Mouse (Mus musculus) spleen, adult 2 months (tissue): ENCODE measurements at regions not wholly inside any gene's neighbourhood (a gene's known extent, or its start where the extent isn't known, plus 50 kb on each side); places are given as distances from the start of the nearest gene placed in this dataset.
"Not testable (repeated sequence)": the region's sequence is repeated elsewhere in the genome, so short reads cannot be mapped to it uniquely, and the experiment has no call there.

Experiments
- DNase-seq, 2 experiments: peaks; one replicate each; pipeline versions ENCODE4 v3.0.0 to v3.0.0-alpha.2; 2012 to 2021; ENCODE audit warnings: low spot score in 2 of 2, low read depth in 1 of 2
- H3K27ac ChIP-seq: fragments of 200-500 bp; 2 replicates; pipeline ENCODE4 v1.5.1; 2012; ENCODE audit warnings: low read length, inconsistent platforms; ENCODE audit not compliant: insufficient read depth
- H3K27me3 ChIP-seq: fragments of 200-500 bp; 2 replicates; pipeline ENCODE4 v1.6.1; 2012; ENCODE audit warnings: mild to moderate bottlenecking, moderate library complexity, low read length, inconsistent platforms; ENCODE audit not compliant: control insufficient read depth, insufficient read depth
- H3K36me3 ChIP-seq: fragments of 200-500 bp; 2 replicates; pipeline ENCODE4 v1.6.1; 2012; ENCODE audit warnings: mild to moderate bottlenecking, low read length, inconsistent platforms; ENCODE audit not compliant: control insufficient read depth, insufficient read depth
- H3K4me1 ChIP-seq: fragments of 200-500 bp; 2 replicates; pipeline ENCODE4 v1.6.1; 2011; ENCODE audit warnings: inconsistent platforms; ENCODE audit not compliant: control insufficient read depth, insufficient read depth, insufficient read length
- H3K4me3 ChIP-seq: fragments of 200-500 bp; 2 replicates; pipeline ENCODE4 v1.5.1; 2011; ENCODE audit warnings: mild to moderate bottlenecking, inconsistent platforms; ENCODE audit not compliant: insufficient read depth, insufficient read length; ENCODE audit errors: extremely low read depth
- CTCF ChIP-seq: fragments of 200-500 bp; IDR thresholded peaks from 2 replicates; pipeline ENCODE4 v1.5.1; 2011; ENCODE audit warnings: mild to moderate bottlenecking, inconsistent platforms; ENCODE audit not compliant: insufficient read depth, insufficient read length, insufficient replicate concordance; ENCODE audit errors: extremely low read depth
- POLR2A ChIP-seq: fragments of 200-500 bp; IDR thresholded peaks from 2 replicates; pipeline ENCODE4 v1.6.1; 2011; ENCODE audit warnings: low read depth, low read length, inconsistent platforms
- WGBS: fragments of 180-500 bp; shearing (Covaris S2); methylation state at CpG from one replicate; pipeline ENCODE4 v1.1.7; 2018; 5-methylcytosine and 5-hydroxymethylcytosine counted together

DNA sequence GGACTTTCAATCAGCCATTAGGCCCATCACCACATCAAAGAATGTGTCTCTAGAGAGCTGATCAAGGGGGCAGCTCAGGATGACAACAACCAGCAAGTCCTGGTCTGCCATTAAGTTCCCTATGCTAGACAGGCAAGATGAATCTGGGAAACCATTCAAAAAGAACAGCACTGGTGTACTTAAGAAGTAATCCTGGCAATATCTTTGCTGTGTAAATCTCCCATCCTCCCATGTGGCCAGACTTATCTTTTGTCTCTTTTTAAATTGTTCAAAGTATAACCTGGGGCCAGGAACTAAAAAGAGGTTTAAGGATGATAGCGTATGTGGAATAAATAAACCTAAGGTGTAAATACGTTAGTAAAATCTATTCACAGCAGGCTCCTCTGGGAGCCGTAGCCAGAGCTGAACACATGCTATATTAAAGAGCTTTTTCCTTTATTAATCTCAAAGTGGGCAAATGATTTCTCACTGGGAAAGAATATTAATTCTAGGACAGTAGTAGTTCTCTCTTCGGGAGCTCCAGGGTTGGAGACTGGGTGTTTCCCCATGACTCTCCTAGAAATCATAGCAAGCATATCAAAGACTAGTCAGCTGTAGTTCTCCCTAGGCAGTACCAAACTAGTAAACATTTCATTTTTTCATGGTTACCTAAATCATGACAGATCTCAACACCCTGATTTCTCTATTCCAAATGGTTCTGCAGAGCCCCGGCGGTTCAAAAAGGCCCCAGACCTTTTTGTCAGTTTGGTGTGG is 216.8 kb upstream of the Zpld1 start:
- no peaks in the 10 kb centered on the region for H3K4me1 ChIP-seq
- TF ChIP-seq CTCF (no peak), POLR2A (no peak)
- DNase-seq: no peak
- H3K36me3 ChIP-seq: no peaks in the 10 kb centered on the region
- no peak overlapping the region for H3K4me3 ChIP-seq
- H3K27ac ChIP-seq: no peak overlapping the region
- H3K27me3 ChIP-seq: no peaks in the 10 kb centered on the region
- 89% methylated on average over 6 of the region's 6 CpGs for WGBS

DNA sequence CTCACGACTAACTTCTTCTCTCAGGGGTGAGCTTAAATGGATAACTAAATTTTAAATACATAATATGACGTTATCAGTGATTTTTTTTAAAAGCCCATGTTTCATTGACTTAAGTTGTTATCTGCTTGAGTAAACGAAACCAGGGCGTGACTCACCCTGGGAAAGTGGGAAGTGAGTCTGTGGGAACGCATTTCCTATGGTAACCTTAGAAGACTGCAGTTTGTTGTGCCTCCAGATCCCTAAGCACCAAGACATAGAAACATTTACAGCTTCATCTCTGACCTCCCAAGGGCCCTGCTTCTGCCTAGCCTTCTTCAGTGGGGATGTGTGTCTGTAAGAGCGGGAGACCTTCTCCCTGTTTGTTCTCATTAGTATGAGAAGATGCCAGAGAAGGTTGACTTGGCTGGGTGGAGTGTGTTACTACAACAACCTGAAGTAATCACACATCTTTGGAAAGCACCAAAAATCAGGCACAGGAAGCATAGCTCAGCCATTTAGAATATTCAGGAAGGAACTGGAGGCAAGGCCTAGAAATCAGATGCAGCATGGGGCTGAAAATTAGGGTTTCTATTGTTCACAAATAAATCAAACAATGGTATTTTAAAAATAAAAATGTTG is 207.1 kb upstream of the Zpld1 start:
- Histone ChIP-seq H3K36me3 (no peaks in the 10 kb centered on the region), H3K4me1 (no peaks in the 10 kb centered on the region), H3K27ac (no peak overlapping the region), H3K4me3 (no peak overlapping the region), H3K27me3 (no peaks in the 10 kb centered on the region)
- TF ChIP-seq POLR2A (no peak), CTCF (no peak)
- 68% methylated on average over 6 of the region's 6 CpGs for WGBS
- no peak for DNase-seq

DNA sequence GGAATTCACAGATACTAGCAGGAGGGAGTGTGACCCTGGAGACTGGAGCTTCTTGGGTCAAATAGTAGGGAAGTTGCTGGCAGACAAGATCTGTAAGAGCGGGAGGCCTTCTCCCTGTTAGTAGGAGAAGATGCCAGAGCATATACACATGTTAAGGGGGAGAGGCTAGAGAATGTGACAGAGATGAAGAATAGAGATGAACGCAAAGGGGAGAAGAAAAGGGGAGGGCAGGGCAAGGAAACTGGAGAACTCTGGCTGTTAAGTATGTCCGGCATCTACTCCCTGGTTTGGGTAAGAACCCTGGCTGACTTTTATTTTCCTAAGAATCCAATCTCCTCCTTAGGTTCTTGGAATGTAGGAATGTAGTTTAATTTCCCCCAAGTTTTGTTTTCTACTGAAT is 206.5 kb upstream of the Zpld1 start:
- Histone ChIP-seq H3K27ac (no peak overlapping the region), H3K27me3 (no peaks in the 10 kb centered on the region), H3K36me3 (no peaks in the 10 kb centered on the region), H3K4me3 (no peak overlapping the region), H3K4me1 (no peaks in the 10 kb centered on the region)
- WGBS: 88% methylated on average over 3 of the region's 3 CpGs
- no peak for TF ChIP-seq POLR2A
- TF ChIP-seq CTCF: no peak
- no peak for DNase-seq

DNA sequence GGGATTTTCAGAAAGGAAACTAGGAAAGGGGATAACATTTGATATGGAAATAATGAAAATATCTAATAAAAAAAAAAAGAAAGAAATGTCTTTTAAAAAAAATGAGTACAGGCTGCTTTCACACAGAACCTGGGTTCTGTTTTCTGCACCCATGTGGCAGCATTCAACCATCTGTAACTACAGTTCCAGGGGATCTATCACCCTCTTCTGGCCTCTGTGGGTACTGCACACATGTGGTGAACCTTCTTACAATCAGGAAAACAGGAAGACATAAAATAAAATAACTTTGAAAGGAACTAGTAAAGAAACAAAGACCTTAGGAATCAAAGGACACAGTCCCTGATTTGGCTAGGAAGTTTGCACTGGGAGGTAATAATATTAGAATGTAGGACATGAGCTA is 205.5 kb upstream of the Zpld1 start:
- Histone ChIP-seq H3K4me1 (no peaks in the 10 kb centered on the region), H3K27ac (no peak overlapping the region), H3K4me3 (no peak overlapping the region), H3K27me3 (no peaks in the 10 kb centered on the region), H3K36me3 (no peaks in the 10 kb centered on the region)
- DNase-seq: no peak
- TF ChIP-seq CTCF (no peak), POLR2A (no peak)

DNA sequence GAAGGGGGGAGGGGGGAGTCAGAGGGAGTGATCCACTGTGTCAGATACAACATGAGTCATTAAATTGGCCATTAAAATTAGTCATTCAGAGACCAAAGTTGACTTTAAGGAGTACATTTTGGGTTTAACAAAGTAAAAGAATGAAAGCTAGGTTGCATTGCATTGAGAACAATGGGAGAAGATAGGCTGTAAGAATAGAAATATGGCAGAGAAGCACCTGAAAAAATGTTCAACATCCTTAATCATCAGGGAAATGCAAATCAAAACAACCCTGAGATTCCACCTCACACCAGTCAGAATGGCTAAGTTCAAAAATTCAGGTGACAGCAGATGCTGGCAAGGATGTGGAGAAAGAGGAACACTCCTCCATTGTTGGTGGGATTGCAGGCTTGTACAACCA is 202.0 kb upstream of the Zpld1 start:
- not testable (repeated sequence) for H3K27ac ChIP-seq, H3K27me3 ChIP-seq, H3K4me1 ChIP-seq, H3K4me3 ChIP-seq, H3K36me3 ChIP-seq, DNase-seq

DNA sequence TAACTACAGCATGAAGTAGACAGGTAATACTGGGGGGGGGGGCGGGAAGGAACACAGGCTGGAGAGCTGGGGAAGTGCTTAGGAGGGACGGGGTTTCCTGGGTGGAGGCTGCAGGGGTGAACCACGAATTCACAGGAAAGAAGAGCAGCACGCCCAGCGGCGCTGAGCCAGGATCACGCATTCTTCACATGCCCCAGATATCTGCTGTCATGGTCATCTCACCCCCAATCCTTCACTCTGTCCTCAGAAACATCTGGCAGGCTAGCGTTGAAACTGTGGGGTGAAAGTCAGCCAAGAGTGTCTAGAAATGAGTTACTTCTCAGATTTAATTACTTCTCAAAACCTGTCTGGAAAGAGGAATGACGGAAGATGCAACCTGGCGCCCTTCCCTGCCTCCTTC is 197.3 kb upstream of the Zpld1 start:
- no peak for TF ChIP-seq POLR2A
- TF ChIP-seq CTCF: no peak
- 74% methylated on average over 10 of the region's 10 CpGs for WGBS
- DNase-seq: no peak

DNA sequence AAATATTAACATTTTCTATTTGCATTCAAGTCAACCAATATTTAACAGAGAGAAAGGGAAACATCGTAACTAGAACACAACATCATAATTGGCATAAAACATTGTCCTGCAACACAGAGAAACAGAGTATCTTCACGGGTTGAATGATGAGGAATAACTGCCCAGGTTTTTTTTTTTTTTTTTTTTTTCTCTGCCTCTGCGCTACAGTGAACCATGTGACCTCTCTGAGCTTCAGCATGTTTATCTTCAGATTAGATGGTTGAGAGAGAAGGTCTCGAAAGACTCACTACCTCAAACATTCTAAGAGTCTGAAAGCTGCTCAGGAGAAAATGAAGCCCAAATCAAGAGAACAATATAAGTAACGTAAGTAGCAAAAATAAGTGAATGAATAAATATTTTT is 196.4 kb upstream of the Zpld1 start:
- no peak for DNase-seq
- H3K4me3 ChIP-seq: no peak overlapping the region
- 86% methylated on average over 5 of the region's 5 CpGs for WGBS
- H3K27ac ChIP-seq: no peak overlapping the region
- no peaks in the 10 kb centered on the region for H3K36me3 ChIP-seq
- no peaks in the 10 kb centered on the region for H3K4me1 ChIP-seq
- TF ChIP-seq CTCF (no peak), POLR2A (no peak)
- no peaks in the 10 kb centered on the region for H3K27me3 ChIP-seq

More for the DNA sequence above, 197.3 kb upstream of the Zpld1 start:
- Histone ChIP-seq H3K27ac (no peak overlapping the region), H3K27me3 (no peaks in the 10 kb centered on the region), H3K4me3 (no peak overlapping the region), H3K36me3 (no peaks in the 10 kb centered on the region), H3K4me1 (no peaks in the 10 kb centered on the region)
